Mouse (Mus musculus): ENCODE data around the gene Ubac2. TPM values are rescaled to one million over a fixed set of nuclear protein-coding genes. Genes with fewer than 3 reads are reported as not detected.

The Ubac2 gene
- polyA plus RNA-seq, 1 experiment = 39.4 TPM

GRCm38 (mm10) chr14:121986028-121986427 lies 107.6 kb downstream of the Ubac2 start:
- no peak for DNase-seq (ENCODE audit: low read depth)
- TF ChIP-seq POLR2A (IDR thresholded peaks at IDR 0.05; ENCODE audit: borderline replicate concordance, extremely low read depth, insufficient read depth, insufficient read length, poor library complexity, severe bottlenecking) (no peak), CTCF (IDR thresholded peaks at IDR 0.05; ENCODE audit: borderline replicate concordance, extremely low read depth, insufficient read depth, insufficient read length) (no peak)

GRCm38 (mm10) chr14:121987287-121987686 lies 108.9 kb downstream of the Ubac2 start:
- no peak for TF ChIP-seq POLR2A (IDR thresholded peaks at IDR 0.05; ENCODE audit: borderline replicate concordance, extremely low read depth, insufficient read depth, insufficient read length, poor library complexity, severe bottlenecking)
- no peak for TF ChIP-seq CTCF (IDR thresholded peaks at IDR 0.05; ENCODE audit: borderline replicate concordance, extremely low read depth, insufficient read depth, insufficient read length)
- no peak for DNase-seq (ENCODE audit: low read depth)

DNA sequence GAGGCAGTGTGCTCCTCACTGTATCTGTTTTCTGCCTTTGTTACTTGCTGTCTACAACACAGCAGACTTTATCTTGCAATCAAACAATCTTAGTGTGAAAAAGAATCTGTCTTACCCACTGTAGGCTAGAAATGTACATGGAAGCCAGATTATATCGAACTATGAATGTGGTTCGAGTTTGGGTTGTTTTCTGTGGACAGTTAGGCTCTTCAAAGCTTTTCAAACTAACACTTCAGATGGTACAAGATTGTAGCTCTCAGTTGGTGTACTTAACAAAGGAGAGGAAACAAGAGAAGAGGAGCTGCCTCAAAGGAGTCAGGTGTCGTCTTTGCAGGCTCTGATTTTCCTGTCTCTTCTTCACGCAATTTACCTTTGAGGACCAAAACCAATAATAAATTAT lies 109.3 kb downstream of the Ubac2 start:
- DNase-seq (ENCODE audit: low read depth) = no peak
- TF ChIP-seq CTCF (IDR thresholded peaks at IDR 0.05; ENCODE audit: borderline replicate concordance, extremely low read depth, insufficient read depth, insufficient read length) (no peak), POLR2A (IDR thresholded peaks at IDR 0.05; ENCODE audit: borderline replicate concordance, extremely low read depth, insufficient read depth, insufficient read length, poor library complexity, severe bottlenecking) (no peak)

GRCm38 (mm10) chr14:121989331-121989730 lies 110.9 kb downstream of the Ubac2 start:
- DNase-seq (ENCODE audit: low read depth) = no peak

GRCm38 (mm10) chr14:121989869-121990268 lies 111.4 kb downstream of the Ubac2 start:
- DNase-seq (ENCODE audit: low read depth) = no peak
- TF ChIP-seq CTCF (IDR thresholded peaks at IDR 0.05; ENCODE audit: borderline replicate concordance, extremely low read depth, insufficient read depth, insufficient read length) (no peak), POLR2A (IDR thresholded peaks at IDR 0.05; ENCODE audit: borderline replicate concordance, extremely low read depth, insufficient read depth, insufficient read length, poor library complexity, severe bottlenecking) (no peak)

More at GRCm38 (mm10) chr14:121989331-121989730, 110.9 kb downstream of the Ubac2 start:
- TF ChIP-seq CTCF (IDR thresholded peaks at IDR 0.05; ENCODE audit: borderline replicate concordance, extremely low read depth, insufficient read depth, insufficient read length) = no peak
- TF ChIP-seq POLR2A (IDR thresholded peaks at IDR 0.05; ENCODE audit: borderline replicate concordance, extremely low read depth, insufficient read depth, insufficient read length, poor library complexity, severe bottlenecking) = no peak

DNA sequence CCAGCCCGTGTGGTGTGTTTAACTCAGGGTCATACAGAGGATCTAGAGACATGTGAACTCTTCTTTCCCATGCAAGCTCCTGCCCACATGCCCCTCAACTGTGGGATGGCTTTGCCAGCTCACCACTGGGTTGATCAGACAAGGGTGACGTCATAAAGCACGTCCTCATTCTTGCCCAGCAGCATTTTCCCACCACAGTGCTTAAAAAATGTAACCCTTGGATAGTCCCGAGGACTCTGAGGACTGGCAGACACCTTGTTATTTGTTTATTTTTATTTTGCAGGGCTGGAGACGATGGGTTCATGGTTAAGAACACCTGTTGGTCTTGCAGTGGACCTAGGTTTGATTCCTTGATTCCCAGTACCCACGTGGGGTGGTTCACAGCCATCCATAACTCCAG lies 112.5 kb downstream of the Ubac2 start:
- no peak for DNase-seq (ENCODE audit: low read depth)
- no peak for TF ChIP-seq POLR2A (IDR thresholded peaks at IDR 0.05; ENCODE audit: borderline replicate concordance, extremely low read depth, insufficient read depth, insufficient read length, poor library complexity, severe bottlenecking)
- no peak for TF ChIP-seq CTCF (IDR thresholded peaks at IDR 0.05; ENCODE audit: borderline replicate concordance, extremely low read depth, insufficient read depth, insufficient read length)

DNA sequence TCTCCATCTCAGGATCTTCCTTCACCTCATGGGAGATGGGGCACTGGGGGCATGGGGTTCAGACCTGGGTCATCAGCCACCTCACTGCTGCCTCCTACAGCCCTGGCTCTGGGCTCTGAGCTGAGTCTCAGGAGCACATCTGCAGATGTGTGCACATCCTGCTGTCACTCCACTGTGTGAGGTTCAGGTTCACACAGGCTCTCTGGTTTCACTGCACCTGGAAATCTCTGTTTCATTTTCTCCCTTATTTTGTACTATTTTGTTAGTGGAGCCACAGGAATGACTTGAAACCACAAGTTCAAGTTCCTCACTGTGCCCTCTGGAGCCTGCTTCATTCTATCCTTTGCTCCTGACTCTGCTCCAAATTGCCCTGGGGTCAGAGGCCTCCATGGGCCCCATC lies 113.5 kb downstream of the Ubac2 start:
- DNase-seq (ENCODE audit: low read depth) = no peak
- no peak for TF ChIP-seq POLR2A (IDR thresholded peaks at IDR 0.05; ENCODE audit: borderline replicate concordance, extremely low read depth, insufficient read depth, insufficient read length, poor library complexity, severe bottlenecking)
- TF ChIP-seq CTCF (IDR thresholded peaks at IDR 0.05; ENCODE audit: borderline replicate concordance, extremely low read depth, insufficient read depth, insufficient read length) = no peak

GRCm38 (mm10) chr14:121992395-121993280 lies 114.2 kb downstream of the Ubac2 start:
- no peak for DNase-seq (ENCODE audit: low read depth)
- TF ChIP-seq CTCF (IDR thresholded peaks at IDR 0.05; ENCODE audit: borderline replicate concordance, extremely low read depth, insufficient read depth, insufficient read length) (no peak), POLR2A (IDR thresholded peaks at IDR 0.05; ENCODE audit: borderline replicate concordance, extremely low read depth, insufficient read depth, insufficient read length, poor library complexity, severe bottlenecking) (no peak)

- no peak for DNase-seq (ENCODE audit: low read depth)
- no peak for TF ChIP-seq CTCF (IDR thresholded peaks at IDR 0.05; ENCODE audit: borderline replicate concordance, extremely low read depth, insufficient read depth, insufficient read length)
- no peak for TF ChIP-seq POLR2A (IDR thresholded peaks at IDR 0.05; ENCODE audit: borderline replicate concordance, extremely low read depth, insufficient read depth, insufficient read length, poor library complexity, severe bottlenecking)
These were observed 115.2 kb downstream of the Ubac2 start for GRCm38 (mm10) chr14:121993616-121994015.

DNA sequence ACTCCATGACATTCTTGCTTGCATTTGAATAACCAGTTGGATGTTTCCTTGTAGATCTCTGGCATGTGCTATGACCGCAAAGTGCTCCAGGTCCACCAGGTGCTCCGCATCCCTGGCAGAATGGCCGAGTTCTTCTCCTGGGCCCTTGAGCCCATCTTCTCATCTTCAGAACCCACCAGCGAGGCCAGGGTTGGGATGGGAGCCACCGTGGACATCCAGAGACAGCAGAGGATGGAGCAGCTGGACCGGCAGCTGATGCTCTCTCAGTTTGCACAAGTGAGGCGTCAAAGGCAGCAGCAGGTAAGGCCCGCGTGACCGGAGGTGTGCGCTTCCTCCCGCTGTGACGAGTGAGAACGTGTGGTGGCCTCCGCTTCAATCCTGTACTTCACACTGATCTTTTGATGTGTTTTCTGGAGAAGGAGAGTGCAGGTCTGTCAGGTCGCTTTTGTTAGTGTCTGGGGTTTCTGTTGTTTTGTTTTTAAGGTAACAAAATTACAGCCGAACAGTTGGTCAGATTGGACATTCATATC lies 115.8 kb downstream of the Ubac2 start:
- no peak for DNase-seq (ENCODE audit: low read depth)
- no peak for TF ChIP-seq POLR2A (IDR thresholded peaks at IDR 0.05; ENCODE audit: borderline replicate concordance, extremely low read depth, insufficient read depth, insufficient read length, poor library complexity, severe bottlenecking)
- TF ChIP-seq CTCF (IDR thresholded peaks at IDR 0.05; ENCODE audit: borderline replicate concordance, extremely low read depth, insufficient read depth, insufficient read length) = no peak

DNA sequence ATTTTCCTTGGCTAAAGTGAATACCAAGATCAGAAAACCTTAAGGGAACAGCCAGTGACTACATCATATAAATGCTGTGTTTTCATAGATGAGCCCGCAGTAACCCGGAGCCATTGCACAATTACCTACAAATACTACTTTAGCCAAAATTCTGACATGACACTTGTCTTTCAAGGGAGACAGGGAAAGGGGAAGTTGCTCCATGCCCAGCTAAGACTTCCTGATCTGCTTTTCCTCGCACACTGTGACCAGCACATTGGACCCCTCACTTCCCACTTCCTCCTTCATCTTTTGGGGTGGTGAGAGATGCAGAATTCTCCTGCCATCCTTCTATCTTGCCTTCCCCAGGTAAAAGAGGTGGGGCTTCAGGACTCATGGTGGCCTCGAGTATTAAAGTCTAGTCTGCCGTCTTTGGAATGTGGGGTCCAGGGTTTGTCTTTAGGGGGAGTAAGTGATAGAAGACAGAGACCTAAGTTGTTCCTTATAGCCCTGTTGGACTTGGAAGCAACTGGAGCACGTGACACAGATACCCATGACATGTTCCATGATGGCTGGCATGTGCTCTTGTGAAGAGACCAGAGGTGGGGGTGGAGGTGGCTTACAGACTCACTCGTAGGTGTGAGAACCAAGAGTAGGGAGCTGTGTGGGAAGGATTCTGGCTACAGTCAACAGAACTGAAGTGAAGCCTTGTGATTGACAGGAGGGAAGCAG lies 116.6 kb downstream of the Ubac2 start:
- no peak for DNase-seq (ENCODE audit: low read depth)
- TF ChIP-seq CTCF (IDR thresholded peaks at IDR 0.05; ENCODE audit: borderline replicate concordance, extremely low read depth, insufficient read depth, insufficient read length) = no peak
- TF ChIP-seq POLR2A (IDR thresholded peaks at IDR 0.05; ENCODE audit: borderline replicate concordance, extremely low read depth, insufficient read depth, insufficient read length, poor library complexity, severe bottlenecking) = no peak

All from brain, embryonic 14.5 days (tissue).